Mouse (Mus musculus) lung, adult 2 months (tissue): ENCODE data around the gene Olfr5.

Source experiments
- CTCF ChIP-seq: fragments of 200-500 bp; IDR thresholded peaks from 2 replicates; pipeline ENCODE4 v1.5.1; 2011; ENCODE audit warnings: mild to moderate bottlenecking, low read length, control low read depth; ENCODE audit not compliant: insufficient read depth
- POLR2A ChIP-seq: fragments of 200-500 bp; IDR thresholded peaks from 2 replicates; pipeline ENCODE4 v1.6.1; 2011; ENCODE audit warnings: low read depth, mild to moderate bottlenecking, control low read depth, low read length, borderline replicate concordance; ENCODE audit errors: extremely low read depth

- TF ChIP-seq CTCF, result no peak
- TF ChIP-seq POLR2A, result no peak
These were observed 34.9 kb upstream of the Olfr5 start for GRCm38 (mm10) chr7:6521666-6522065.
